Mouse (Mus musculus) mature B cell (primary cell): ENCODE data around the gene Lzts3.
"Not testable (repeated sequence)": the region's sequence is repeated elsewhere in the genome, so short reads cannot be mapped to it uniquely, and the experiment has no call there.

ENCODE experiments used
- in situ Hi-C: fragments of 300-500 bp; cut with MboI; formaldehyde crosslinking; loops from 2 replicates; pipeline ENCODE4 v1.14.3; 2019

Lzts3 gene

DNA sequence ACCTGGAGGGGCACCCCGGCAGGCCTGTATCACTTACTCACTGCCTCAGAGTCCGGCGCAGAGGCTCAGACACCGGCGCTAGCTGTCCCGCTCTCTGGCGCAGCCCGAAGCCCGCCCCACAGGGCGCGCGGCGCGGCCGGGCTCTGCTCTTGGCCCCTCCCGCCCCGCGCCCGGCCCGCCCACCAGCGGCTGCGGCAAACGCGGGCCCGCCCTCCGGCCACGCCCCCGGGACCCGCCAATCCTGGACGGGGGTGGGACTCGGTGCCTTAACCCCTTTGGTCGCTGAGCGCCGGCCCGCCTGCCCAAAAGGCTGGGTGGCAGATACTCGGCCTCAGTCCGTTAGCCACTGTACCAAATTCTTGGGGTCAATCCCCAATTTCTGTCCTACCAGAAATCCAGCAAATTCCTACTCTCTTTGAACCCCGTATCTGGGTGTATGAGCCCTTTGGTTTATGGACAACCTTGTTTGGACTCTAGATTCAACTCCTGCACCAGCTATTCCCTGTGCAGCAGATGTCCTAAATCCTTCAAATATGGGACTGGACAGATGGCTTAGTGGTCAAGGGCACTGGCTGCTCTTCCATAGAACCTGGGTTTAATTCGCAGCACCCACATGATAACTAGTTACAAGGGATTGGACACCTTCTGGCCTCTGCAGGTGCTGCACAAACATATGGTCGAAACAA is at the start of gene Lzts3:
Gene Lzts3 (minus strand): TSS at position 120 of the 686 bp plus-strand sequence.
- in situ Hi-C loops, result no loop called here

DNA sequence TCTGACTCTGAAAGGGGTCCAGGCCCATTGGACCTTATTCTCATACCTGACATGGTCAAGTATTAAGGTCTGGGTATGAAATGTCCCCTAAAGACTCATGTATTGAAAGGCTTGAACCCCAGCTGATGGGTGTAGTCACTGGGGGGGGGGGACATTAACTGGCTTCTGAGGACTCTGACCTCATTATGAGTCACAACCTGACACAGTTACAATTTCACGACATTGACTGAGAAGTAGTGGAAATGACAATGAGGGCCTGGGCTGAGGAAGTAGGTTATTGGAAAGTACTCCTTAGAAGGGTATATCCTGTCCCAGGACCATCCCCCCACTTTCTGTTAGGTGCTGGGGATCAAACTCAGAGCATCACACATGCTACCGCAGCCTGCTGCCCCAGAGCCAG is 46.4 kb upstream of the Lzts3 start:
- in situ Hi-C loops, result no loop called here

DNA sequence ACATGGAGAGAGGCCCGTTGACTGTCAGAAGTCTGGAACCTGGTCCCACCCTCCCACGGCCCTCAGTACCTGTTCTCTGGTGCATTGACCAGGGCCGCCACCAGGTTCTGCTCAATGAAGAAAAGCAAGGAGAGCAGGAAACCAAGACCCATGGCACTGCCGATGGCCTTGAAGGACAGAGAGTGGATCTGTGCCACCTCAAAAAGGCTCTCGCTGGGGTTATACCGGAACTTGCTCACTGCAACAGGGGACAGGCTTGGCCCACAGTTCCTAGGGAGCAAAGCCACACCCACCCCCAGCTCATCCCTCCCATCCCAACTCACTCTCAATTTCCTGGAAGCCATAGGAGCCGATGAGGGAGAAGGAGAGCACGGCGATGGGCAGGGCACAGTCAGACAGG is 42.8 kb upstream of the Lzts3 start:
- in situ Hi-C loops, result no loop called here

DNA sequence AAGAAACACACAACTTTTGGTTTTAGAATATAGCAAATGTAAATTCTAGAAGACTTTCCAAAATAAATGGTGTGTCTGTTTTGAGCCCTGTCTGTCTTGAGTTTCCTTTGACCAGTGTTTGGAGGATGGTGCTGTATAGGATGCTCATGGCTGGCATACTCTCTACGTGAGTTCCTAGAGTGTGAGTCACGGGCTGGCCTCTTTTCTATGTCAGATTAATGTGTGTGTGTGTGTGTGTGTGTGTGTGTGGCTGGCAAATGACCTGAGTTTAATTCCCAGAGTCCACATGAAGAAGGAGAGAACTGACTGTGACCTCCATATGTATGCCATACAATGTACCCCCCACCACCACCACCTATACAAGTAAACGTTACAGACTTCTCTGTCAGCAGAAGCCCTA is 38.9 kb upstream of the Lzts3 start:
- in situ Hi-C loops, result no loop called here

DNA sequence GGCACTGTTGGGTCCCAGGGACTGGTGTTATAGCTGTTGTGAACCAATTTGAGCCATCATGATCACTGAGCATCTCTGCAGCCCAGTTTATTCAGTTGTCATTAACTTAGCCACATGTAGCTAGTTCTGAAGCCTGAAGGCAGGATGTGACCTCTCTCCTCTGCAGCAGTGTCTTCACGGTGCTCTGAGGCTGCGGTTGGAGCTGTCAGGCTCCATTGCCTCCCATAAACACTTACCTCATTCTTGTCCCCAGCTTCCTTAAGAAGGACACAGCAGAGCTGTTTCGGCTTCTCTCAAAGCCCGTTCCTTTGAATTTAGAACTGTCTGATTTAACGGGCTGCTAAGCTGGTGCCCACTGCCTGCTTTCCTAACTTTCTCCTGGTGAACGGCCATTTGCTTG is 37.3 kb upstream of the Lzts3 start:
- in situ Hi-C loops, result no loop called here

DNA sequence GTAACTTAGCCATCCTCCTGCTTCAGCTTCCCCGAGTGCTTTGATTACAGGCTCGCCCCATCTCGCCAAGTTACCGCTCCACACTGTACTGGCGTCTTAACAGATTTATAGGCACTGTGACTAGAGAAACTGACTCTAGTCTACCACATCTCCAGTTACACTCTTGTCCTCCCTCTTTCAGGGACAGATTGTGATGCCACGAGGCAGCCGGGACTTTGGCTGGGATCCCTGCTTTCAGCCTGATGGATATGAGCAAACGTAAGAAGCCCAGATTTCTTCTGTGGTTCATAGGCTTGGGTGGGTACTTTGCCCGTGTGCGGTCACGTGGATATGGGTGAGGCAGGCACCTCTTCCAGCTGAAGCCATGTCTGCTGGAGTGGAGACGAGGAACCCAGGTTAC is 36.6 kb upstream of the Lzts3 start:
- in situ Hi-C loops, result no loop called here

DNA sequence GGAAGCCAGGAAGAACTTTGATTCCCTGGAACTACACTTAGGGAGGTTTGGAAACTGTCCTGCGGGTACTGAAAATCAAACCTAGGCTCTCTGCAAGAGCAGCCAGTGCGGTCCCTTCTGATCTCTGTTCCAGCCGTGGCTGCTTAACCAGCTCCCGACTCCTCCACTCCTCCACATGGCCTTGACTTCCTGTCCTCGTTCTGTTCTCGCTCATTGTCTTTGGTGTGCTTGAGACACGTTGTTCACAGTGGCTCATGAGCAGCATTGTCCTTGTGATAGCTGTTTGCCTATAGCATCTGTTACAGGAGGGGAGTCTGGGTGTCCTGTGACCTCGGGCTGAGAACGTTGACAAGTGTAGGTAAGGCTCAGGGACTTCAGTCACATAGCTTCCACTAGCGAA is 34.6 kb upstream of the Lzts3 start:
- in situ Hi-C loops, result no loop called here

DNA sequence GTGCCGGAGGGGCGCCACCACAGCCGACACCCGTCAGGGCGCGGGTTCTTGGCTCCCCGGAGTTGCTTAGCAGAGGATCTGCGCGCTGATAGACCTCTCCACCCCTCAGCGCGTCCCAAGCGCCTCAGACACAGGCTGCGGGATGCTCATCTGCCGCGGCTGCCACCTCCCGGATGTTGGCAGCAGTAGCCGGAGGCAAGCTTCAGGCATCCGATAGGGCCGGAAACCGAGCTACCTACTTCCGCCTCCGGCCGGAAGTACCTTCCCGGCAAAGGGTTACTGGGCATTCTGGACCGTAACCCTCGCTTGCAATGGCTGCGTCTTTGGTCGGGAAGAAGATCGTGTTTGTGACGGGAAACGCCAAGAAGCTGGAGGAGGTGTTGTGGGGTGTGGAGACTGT is 25.0 kb upstream of the Lzts3 start, which contains the start of gene Itpa:
Gene Itpa (plus strand): TSS at position 52 of the 400 bp plus-strand sequence.
- in situ Hi-C loops, result loop anchor here (25.0 kb wide), 1 partner anchor 380 kb away; the partner anchor contains the start of genes Ebf4 and Idh3b

DNA sequence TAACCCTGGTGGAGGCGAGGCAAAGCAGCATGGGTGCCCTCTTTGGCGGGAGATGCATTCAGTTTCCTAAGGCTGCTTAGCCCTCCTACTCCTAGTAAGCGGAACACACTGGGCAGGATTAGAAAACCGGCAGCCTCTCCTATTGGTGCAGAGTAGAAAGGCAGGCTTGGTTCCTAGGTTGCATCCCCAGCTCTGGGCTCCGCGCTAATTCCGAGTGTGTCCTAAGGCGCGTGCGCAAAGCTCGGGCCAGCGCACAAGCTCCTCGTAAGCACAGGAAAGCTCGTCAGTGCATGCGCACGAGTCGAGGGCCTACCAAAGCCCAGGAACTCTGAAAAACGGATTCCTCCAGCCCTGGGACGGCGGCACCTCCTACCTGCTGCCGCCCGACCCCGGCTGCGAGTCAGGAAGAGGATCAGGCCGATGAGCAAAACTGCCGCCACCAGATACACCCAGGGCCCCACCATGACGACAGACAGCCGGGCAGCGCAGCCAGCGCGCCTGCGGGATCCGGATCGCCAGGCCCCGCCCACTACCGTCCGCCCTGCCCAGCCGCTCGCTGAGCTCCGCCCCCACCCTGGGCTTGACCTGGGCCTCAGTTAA is 21.6 kb upstream of the Lzts3 start, which contains the start of gene Ddrgk1:
Gene Ddrgk1 (minus strand): TSS at position 558 of the 600 bp plus-strand sequence.
- in situ Hi-C loops, result loop anchor here (25.0 kb wide), 1 partner anchor 377 kb away; the partner anchor contains the start of genes Ebf4 and Idh3b

DNA sequence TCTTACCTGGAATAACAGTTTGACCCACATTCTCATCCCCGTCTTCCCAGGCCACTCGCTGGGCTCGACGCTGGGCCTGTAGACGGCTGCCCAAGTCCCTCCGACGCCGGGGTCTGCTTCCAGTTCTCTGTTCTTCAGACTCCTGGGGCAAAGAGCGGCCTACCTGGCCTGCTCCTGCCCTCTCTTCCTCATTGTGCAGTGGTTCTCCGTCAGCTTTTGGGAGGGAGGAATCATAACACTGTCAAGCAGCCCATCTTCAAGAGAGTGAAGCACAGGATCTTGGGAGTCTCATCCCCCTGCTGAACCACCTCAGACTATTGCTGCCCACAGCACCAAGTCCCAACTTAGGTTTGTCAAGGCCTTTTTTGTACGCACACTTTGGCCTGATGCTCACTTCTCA is 20.7 kb upstream of the Lzts3 start:
- in situ Hi-C loops, result loop anchor here (25.0 kb wide), 1 partner anchor 376 kb away; the partner anchor contains the start of genes Ebf4 and Idh3b

DNA sequence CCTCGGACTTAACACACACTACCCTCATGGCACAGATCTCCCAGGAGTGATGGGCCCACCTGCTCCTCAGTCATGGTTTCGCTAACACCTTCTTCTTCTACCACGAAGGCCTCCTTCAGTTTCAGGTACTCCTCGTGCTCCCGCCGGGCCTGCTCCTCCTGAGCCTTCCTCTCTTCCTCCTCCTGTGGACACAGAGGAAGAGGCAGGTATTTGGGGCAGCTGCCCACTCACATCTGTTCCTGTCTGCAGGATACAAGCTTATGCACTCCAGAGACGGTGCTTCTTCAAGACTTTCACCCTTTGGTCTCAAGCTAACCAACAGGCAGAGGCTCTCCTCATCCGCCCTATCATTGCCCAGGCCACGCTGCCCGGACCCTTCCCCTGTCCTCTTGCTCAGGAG is 15.9 kb upstream of the Lzts3 start:
- in situ Hi-C loops, result loop anchor here (25.0 kb wide), 1 partner anchor 371 kb away; the partner anchor contains the start of genes Ebf4 and Idh3b

DNA sequence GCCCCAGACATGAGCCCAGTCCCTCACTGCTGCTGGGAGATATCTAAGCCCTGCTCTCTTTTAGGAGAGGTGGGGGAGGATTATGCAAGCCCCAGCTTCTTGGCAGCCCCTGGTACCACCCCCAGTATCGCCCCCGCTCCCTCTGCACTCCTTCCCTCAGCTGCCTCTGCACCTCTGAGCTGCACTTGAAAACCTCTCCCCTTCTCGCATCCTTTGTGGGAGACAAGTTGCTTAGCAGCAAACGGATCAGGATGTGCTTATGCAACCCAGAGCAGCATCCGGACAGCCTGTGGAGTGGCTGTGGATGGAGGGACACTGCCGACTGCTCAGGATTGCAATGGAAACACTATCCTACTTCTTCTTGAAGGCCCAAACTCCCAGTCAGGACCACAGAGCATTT is 14.9 kb upstream of the Lzts3 start:
- in situ Hi-C loops, result loop anchor here (25.0 kb wide), 1 partner anchor 370 kb away; the partner anchor contains the start of genes Ebf4 and Idh3b

DNA sequence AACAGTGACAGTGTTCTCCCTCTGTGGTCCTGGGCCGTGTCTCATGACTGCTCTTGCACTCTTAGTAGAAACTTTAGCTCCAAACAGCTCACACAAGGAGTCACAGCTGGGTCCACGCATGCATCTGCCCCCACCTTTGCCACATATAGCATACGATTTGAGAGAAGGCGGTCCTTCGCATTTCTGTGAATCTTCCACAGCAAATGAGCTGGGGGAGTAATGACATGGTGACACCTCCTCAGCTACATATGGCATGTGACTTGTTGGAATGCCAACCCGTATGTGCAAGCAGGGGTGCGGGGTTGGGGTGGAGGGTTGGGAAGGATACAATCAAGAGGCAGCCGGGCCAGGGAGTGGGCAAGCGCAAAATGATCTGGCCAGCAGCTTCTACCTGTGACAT is 13.9 kb upstream of the Lzts3 start:
- in situ Hi-C loops, result loop anchor here (25.0 kb wide), 1 partner anchor 369 kb away; the partner anchor contains the start of genes Ebf4 and Idh3b

DNA sequence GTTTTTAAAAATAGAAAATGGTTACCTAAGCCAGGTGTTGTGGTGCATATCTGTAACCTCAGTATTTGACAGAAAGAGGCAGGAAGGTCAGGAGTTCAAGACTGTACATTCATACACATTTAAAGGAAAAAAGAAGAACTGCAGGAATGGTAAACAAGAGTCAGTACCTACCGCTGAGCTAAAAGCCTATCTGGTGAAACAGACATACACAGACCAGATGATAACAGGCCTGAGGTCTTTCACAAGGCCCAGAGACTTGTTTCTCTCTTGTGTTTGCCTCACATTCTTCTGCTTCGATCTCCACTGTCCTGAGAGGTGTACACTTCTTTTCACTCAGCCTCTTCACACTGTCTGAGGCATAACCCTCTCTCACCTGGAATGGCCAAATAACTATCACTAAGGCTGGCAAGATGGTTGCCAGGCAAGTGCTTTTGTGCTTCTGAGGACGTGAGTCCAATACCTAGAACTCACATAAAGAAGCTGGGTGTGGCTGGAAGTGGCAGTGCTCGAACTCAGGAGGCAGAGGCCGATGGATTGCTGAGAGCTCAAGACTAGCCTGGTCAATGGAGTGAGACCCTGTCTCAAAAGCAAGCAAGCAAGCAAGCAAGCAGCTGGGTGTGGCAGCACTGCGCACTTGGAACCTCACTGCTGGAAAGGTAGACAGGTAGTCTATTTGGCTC is 13.2 kb upstream of the Lzts3 start:
- in situ Hi-C loops, result loop anchor here (25.0 kb wide), 1 partner anchor 368 kb away; the partner anchor contains the start of genes Ebf4 and Idh3b

DNA sequence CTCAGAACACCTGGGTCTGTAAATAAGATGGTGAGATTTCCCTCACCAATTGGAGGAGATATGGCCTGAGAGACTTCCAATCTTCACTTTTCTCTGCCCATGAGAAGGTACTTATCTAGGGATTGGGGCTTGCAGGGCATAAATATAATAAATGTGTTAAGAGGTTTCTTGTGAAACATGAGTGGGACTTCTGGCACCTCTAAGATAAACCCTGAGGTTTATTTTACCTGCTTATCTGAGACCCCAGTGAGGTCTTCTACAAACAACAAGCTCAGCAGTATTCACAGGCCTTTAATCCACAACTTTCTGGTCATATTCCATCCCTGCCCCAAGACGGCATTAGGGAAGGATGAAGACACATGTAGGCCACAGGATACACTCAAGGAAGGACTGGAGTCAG is 11.2 kb upstream of the Lzts3 start:
- in situ Hi-C loops, result loop anchor here (25.0 kb wide), 1 partner anchor 366 kb away; the partner anchor contains the start of genes Ebf4 and Idh3b

DNA sequence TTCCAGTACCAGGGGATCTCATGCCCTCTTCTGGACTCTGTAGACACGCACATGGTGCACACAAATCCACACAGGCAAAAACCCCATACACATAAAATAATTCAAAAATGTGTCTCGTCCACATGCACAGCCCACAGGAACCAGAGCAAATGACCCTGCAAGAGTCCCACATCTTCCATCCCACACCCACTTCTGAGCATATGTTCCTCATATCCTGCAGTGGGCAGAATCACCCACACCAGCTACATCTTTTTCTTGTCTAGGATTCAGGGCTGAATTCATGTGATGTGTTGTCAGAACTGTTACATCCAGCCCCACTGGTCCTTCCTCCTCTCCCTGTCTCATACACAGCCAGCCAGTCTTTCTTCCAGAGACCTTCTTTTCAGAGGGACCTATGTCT is 10.7 kb upstream of the Lzts3 start:
- in situ Hi-C loops, result loop anchor here (25.0 kb wide), 1 partner anchor 366 kb away; the partner anchor contains the start of genes Ebf4 and Idh3b

DNA sequence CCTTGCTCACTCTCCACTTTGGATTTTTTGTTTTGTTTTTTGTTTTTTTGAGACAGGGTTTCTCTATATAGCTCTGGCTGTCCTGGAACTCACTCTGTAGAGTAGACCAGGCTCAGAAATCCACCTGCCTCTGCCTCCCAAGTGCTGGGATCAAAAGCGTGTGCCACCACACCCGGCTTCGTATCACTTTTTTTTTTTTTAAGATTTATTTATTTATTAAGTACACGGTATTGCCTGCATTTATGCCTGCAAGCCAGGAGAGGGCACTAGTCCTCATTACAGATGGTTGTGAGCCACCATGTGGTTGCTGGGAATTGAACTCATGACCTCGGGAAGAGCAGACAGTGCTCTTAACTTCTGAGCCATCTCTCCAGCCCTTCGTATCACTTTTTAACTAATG is 6.4 kb upstream of the Lzts3 start:
- in situ Hi-C loops, result not testable (repeated sequence)

DNA sequence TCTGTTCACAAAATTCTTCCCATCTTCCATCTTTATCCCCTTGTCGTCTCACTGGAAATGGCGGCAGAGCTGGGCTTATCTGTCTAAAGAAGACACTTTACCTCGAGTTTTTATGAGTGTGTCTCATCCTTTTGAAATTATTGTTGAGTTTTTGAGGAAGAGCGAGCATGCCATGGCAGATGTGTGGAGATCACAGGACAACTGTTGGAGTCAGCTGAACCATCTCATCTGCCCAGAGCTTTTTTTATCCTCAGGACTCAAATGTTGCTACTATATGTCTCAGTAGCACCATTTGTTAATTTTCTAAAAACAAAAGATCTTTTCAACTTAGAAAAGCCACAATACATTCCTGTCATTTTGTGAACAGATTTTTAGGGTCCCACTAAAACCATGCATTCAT is 2.6 kb upstream of the Lzts3 start:
- in situ Hi-C loops, result no loop called here

DNA sequence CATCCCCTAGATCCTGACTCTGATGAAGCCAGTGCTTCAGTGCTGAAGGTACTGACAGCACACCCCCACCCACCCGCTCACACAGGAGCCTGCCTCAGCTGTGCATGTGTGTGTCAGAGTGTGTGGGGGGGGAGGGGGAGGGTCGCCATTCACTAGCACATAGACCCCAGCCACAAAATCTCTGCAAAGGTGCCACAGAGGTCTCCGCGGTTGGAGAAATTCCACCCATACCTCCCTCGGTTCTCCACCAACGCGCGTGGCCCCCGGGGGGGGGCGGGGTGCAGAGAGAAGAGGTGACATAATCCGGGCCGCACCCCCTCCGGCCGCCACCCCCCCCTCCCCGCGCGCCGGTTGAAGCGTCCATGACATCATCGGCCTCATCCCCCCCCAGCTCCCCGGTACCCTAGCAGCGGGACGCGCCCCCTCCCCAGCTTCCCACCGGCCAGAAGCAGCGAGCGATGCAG is 374 bp downstream of the Lzts3 start:
- in situ Hi-C loops, result no loop called here

DNA sequence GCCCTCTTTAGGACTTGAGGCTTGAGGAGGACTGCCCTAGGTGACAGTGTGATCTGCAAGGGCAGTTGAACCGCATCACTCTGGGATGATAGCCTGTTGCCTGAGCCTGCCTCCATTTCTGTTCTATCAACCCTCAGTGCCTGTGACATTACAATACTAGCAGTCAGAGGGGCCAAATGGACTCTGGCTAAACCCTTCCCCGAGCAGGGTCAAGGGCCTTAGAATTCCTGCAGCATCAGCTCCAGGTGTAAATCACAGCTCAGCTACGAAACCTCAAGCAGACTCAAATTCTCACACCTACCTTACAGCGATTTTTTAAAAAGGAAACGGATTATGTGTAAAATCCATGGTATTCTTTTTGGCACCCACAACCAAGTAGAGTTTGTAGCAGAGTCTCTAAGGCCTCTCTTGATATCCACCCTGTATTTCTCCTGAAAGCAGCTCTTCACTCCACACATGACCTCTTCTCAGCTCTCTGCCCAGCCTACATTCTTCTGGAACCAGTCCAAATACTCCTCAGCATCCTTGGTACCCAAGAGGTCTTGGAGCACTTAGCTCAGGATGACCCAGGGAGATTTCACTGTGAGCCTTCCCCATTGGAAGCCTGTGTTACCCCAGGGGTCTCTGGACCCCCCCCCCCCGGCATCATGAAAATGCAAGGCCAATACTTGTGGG is 1.1 kb downstream of the Lzts3 start:
- in situ Hi-C loops, result no loop called here

DNA sequence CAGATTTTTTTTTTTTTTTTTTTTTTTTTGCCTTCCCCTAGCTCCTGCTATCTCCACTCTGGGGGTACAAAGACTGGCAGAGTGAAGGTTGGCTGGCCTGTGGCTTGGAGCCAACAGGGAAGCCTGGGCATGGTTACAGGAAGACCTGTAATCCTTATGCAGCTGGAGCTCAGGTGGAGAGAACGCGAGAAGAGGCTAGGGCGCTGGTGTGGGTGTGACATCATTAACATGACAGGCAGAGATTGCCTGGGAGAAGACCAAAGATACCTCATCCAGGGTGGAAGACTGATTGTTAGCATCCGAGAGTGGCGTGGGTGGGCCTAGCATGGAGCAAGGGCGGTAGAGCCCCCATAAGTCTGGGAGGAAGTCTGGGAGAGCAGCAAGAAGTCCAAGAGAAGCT is 3.3 kb downstream of the Lzts3 start:
- in situ Hi-C loops, result no loop called here
